Mouse (Mus musculus) mature B cell (primary cell): ENCODE results near the gene Gca.
"Not testable (repeated sequence)": the region's sequence is repeated elsewhere in the genome, so short reads cannot be mapped to it uniquely, and the experiment has no call there.

Source experiments
- in situ Hi-C: fragments of 300-500 bp; cut with MboI; formaldehyde crosslinking; loops from 2 replicates; pipeline ENCODE4 v1.14.3; 2019

Gene Gca

DNA sequence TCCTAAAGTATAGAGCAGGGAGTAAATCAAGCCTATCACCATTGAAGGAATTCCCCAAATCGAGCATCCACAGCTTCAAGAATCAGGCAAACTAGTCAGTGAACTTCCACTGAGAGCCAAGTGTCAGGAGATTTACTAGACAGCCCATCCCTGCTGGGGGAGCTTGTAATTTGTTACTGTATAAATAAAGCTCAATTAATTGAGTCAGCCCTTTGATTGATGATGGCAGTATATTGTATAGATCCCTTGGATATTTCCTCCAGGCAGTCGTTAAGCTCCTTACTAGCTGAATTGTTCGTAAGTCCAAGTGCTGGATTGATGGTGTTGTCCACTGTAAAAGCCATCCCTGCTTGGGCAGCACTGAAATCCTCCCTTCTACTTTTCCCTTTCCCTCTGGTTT is 5.8 kb downstream of the Gca start:
- in situ Hi-C loops: no loop called here

DNA sequence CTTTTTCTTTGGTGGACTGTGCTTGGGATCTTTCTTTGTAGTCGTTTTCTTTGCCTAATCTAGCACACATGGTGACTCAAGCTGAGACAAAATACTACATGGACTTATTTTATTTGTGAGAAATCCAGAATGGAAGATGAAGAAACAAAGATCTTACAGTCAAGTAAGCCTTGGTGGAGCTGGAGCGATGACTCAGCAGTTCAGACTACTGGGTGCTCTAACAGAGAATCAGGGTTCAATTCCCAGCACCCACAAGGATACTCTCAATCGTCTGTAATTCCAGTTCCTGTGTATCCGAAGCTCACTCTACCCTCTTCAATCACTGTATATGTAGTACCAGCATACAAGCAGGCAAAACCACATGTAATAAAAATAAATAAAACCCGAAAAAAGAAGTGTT is 6.2 kb downstream of the Gca start:
- in situ Hi-C loops: no loop called here

DNA sequence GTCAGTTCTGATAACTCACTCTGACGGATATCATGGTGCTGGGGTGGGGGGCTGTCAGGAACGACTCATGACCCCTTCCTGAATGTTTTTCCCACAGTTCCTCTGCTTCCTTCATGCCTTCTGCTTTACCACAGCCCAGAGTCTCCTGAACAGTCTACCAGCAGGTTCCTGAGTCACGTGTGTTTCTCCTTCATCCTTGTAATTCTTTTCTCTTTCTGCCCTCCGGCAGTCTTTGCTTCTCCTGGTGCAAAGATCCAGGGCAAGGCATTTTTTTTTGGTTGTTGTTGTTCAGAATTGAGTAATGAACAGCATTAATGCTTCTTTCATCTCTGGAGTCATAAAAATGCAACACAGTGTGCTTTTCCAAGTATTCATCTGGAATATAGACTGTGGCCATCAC is 6.7 kb downstream of the Gca start:
- in situ Hi-C loops: no loop called here

DNA sequence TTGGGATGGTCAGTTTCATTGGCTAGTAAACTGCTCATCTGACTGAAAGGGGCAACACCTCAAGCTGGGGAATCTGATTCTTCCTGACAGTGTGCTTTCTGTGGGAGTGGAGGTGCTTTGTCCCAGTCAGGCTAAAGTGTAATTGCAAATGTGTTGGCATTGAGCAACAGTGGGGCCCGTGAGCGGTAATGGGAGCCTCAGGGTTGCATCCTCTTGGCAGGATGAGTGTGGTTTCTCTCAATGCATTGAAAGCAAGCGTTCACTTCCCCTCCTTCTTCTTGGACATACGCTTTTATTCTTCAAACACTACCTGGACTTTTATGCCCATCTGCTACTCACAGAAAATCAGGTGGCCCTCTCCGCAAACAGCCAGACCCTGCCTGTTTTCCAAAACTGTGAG is 8.7 kb downstream of the Gca start:
- in situ Hi-C loops: no loop called here

DNA sequence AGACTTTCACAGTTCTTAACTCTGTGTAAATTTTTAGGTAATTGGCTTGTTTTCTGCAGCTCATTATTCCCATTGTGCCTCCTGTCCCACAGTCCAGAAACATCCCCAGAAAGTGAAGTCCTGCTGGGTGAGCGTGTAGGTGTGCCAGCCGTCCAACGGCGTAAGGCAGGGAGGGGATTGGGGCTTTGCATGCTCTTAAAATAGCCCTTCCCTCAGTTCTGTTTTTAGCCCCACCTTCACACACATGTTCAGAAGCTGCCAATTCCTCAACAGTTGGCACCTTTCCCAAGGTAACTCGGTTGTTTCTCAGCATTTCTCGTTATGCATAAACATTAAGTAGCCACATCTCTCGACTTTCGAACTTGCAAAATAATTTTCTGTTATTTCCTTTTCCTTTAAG is 17.6 kb downstream of the Gca start:
- in situ Hi-C loops: no loop called here

DNA sequence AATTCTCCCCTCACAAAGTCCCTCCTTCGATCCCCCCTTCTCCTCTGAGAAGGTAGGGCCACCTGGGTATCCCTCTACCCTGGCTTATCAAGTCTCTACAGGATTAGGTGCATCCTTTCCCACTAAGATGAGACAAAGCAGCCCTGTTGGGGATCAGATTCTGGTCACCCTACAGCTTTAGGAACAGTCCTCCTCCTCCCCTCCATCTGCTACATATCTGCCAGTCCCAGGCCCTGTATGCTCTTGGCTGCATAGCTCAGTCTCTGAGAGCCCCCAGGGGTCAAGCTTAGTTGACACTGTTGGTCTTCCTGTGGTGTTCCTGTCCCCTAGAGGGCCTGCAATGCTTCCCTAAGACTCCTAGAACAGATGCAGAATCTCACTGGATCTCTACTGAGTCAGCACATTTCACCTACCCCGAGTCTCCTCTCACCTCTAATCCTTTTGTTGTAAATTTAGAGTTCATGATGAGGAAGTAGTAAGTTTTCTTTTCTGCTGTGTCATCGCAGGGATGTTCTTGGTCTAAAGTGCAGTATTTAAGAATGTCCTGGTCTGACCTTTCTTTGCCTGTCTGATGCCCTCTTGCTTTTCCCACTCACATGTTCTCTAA is 21.0 kb downstream of the Gca start:
- in situ Hi-C loops: no loop called here

DNA sequence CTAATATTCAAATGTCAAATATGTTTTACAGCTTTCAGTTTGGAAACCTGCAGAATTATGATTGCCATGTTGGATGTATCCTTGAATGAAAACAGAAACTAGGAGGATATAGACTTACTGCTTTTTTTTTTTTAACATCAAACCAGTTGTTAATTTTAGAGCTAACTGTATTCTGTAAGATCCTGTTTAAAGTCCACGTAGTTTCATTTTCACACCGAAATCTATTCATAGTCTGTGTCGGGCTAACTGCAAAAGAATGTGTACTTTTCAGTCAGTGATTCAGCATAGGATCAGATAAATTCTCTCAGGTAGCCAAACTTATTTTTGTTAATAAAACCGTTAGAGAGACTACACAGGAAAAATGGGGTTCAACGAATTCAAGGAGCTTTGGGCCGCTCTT is 21.8 kb downstream of the Gca start:
- in situ Hi-C loops: no loop called here

DNA sequence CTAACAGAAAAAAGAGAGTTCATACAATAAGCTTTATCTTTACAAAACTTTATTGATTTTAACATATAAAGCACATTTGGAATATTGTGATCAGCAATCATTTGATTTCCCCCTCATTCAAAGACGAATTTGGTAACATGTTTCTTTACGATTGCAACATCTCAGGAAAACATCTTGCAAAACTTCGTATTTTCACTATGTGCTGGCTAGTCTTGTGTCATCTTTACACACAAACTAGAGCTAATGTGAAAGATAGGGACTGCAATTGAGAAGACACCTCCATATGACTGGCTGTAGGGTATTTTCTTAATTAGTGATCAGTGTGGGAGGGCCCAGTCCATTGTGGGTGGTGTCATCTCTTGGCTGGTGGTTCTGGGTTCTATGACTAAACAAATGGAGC is 42.2 kb downstream of the Gca start:
- in situ Hi-C loops: no loop called here

DNA sequence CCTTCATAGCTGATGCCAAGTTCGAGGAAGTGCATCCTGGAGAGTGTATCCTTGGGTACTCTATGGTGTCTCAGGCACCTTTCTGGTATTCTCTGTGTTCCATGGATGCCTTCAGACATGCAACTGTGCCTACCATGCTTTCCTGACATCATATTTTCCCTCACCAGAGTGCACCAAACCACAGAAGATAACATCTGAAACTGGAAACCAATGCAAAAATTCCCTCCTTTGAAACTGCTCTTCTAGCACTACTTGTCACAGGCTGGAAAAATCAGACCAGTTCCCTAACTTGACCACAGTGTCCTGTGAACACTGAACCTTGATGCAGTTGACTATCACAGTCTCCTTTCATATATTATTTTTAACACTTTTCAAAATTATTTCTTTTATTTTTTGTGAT is 45.5 kb downstream of the Gca start:
- in situ Hi-C loops: no loop called here

DNA sequence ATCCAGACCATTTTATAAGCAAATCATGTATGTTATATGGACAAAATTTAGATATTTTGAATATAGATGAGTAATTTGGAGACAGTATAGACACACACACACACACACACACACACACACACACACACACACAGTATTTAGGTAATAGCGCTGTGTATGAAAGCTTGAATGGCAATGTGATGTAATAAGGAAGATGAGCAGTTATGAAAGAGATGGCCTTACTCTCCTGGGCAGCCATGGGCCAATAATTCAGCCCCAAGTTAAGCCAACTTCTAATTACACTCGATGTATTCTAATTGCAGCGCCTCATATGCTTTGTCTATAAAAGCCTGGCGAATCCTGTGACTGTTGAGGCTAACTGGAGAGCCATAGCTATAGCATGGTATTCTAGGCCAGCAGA is 50.3 kb downstream of the Gca start:
- in situ Hi-C loops: not testable (repeated sequence)

DNA sequence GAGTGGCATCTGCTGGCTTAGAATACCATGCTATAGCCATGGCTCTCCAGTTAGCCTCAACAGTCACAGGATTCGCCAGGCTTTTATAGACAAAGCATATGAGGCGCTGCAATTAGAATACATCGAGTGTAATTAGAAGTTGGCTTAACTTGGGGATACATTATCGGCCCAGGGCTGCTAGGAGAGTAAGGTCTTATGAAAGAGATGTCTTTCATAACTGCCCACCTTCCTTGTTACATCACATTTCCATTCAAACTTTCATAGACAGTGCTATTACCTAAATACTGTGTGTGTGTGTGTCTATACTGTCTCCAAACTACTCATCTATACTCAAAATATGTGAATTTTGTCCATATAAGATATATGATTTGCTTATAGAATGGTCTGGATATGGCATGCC is 51.2 kb downstream of the Gca start:
- in situ Hi-C loops: no loop called here

DNA sequence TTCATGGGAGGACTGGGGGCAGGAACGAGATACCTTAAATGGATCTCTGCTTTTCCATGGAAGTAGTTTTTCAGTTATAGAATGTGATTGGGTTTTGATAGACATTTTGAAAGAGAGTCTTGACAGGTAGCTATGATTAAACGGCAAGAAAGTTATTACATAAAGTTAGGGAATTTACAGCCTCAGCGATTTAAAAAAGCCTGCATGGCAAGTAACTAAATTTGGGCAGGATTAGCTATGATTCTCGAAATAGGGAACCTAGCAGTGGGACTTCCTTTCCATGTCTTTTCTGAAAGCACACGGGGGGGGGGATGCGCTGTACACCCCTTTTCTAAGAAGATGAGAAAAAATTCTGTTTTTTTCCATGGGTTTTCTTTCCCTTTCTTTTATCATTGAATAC is 53.2 kb downstream of the Gca start:
- in situ Hi-C loops: no loop called here

DNA sequence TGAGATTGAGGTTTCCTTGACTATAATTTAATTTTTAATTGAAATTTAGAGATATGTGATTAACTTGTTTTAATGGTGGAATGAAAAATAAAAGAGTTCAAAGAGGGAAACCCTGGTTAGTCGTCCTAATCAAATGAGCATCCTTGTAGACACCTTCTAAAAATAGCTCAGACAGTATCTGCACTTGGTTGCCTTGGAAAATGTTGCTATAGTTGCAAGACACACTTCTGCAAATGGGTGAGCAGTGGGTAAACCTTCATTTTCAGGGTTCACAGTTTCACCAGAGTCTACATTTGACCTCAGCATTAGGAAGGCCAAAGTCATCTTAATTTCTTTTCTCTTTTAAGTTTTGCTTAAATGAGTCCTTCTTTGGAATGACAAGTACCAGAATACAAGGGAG is 54.3 kb downstream of the Gca start:
- in situ Hi-C loops: no loop called here

DNA sequence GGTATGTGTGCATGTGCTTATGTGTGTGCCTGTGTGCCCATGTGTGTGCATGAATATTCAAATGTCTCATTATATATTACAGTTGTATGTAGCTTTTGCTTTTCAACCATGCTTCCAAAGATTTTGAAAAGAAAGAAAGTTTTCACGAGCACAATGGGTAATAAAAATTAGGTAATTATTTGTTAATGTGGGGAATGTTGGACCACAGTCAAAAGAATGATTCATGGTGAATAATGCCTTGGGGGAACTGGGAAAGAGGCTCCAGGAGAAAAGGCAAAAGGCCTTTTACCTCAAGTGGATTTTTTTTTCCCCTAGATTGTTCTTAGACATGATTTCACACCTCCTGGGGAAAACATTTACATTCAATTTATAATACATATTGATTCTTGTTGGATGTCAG is 61.9 kb downstream of the Gca start:
- in situ Hi-C loops: no loop called here

DNA sequence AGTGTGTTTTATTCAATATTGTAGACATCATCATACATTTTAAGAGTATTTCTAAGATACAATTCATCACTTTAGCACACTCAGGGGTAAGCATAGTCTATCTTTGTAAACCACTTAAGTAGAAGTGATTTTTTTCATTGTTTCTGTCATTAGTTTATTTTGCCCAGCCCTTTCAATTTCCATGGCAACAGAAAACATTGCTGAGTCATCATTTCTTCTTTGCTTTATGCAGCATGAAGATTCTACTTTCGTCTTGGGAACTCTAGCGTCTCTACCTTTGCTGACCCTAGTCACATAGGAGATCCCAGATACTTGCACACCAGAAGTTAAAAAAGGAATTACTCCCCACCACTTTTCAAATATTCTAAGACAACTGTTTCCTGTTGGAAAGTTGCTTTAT is 63.6 kb downstream of the Gca start:
- in situ Hi-C loops: no loop called here

DNA sequence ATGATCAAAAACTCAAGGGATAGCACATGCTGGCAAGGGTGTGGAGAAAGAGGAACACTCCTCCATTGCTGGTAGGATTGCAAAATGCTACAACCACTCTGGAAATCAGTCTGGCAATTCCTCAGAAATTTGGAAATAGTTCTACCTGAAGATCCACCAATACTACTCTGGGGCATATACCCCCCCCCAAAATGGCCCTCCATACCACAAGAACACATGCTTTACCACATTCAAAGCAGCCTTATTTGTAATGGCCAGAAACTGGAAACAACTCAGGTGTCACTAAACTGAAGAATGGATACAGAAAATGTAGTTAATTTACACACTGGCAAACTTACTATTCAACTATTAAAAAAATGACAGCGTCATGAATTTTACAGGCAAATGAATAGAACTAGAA is 66.6 kb downstream of the Gca start:
- in situ Hi-C loops: no loop called here

DNA sequence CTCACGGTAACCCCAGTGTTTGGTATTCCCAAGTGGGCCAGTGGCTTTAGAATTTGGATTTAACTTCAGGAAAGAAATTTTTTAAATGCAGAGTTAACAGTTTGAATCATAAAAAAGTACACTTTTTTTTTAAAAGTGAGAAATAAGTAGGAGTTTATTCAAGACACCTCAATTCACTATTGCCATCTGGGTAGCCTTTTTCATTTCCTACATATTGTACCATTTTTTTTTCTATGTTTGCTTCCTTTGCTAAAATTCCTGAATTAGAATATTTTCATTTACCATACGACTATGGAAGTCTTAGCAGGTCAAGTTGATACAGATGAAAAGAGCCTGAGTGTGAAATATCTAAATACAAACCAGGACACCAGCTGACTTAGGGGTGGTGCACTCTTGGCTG is 79.0 kb downstream of the Gca start:
- in situ Hi-C loops: no loop called here
